Mouse (Mus musculus): Measurements from ENCODE around the gene Myo1g. TPM values are rescaled to one million over a fixed set of nuclear protein-coding genes. Genes with fewer than 3 reads are reported as not detected.

Gene Myo1g
- polyA plus RNA-seq, 1 experiment from 2014 or later = 0.85 TPM

GRCm38 (mm10) chr11:6523662-6524088 is 2.9 kb upstream of the Myo1g start:
- WGBS = 62% methylated on average over 1 of the region's 1 CpGs
- Histone ChIP-seq H3K27ac (replicated peaks) (no peak overlapping the region), H3K27me3 (ENCODE audit: control insufficient read depth, insufficient read depth, low read length) (no peaks in the 10 kb centered on the region), H3K9ac (ENCODE audit: low read length) (no peak overlapping the region), H3K4me3 (ENCODE audit: low read depth, low read length) (no peak overlapping the region), H3K4me1 (replicated peaks; ENCODE audit: control insufficient read depth, insufficient read depth) (no peaks in the 10 kb centered on the region), H3K4me2 (replicated peaks; ENCODE audit: low read depth) (no peak overlapping the region), H3K9me3 (ENCODE audit: control insufficient read depth, low read length) (no peaks in the 10 kb centered on the region), H3K36me3 (ENCODE audit: control insufficient read depth, insufficient read depth, low read length) (peaks cover 13% of the 10 kb centered on the region)
- DNase-seq (ENCODE audit: low spot score) = no peak
- no peak for ATAC-seq (ENCODE audit: low FRiP score, low TSS enrichment)
- TF ChIP-seq EP300 (optimal IDR thresholded peaks at IDR 0.05) = no peak
- TF ChIP-seq CTCF (IDR thresholded peaks at IDR 0.05; ENCODE audit: low read depth) = peak; percentile 55

- 70% methylated on average over 9 of the region's 9 CpGs for WGBS
These were observed 2.2 kb upstream of the Myo1g start for GRCm38 (mm10) chr11:6522782-6523525.

GRCm38 (mm10) chr11:6519491-6520033 is 1.2 kb downstream of the Myo1g start:
- Histone ChIP-seq H3K4me2 (replicated peaks; ENCODE audit: low read depth) (no peak overlapping the region), H3K4me1 (replicated peaks; ENCODE audit: control insufficient read depth, insufficient read depth) (no peaks in the 10 kb centered on the region), H3K9ac (ENCODE audit: low read length) (no peak overlapping the region), H3K4me3 (ENCODE audit: low read depth, low read length) (no peak overlapping the region), H3K27me3 (ENCODE audit: control insufficient read depth, insufficient read depth, low read length) (no peaks in the 10 kb centered on the region), H3K27ac (replicated peaks) (no peak overlapping the region), H3K36me3 (ENCODE audit: control insufficient read depth, insufficient read depth, low read length) (peaks cover under 1% of the 10 kb centered on the region; the same call in 1 of the 2 replicates), H3K9me3 (ENCODE audit: control insufficient read depth, low read length) (no peaks in the 10 kb centered on the region)
- no peak for ATAC-seq (ENCODE audit: low FRiP score, low TSS enrichment)
- no peak for DNase-seq (ENCODE audit: low spot score)
- no peak for TF ChIP-seq CTCF (IDR thresholded peaks at IDR 0.05; ENCODE audit: low read depth)
- TF ChIP-seq EP300 (optimal IDR thresholded peaks at IDR 0.05) = no peak
- 53% methylated on average over 11 of the region's 11 CpGs for WGBS

More at GRCm38 (mm10) chr11:6522782-6523525, 2.2 kb upstream of the Myo1g start:
- Histone ChIP-seq H3K27ac (replicated peaks) (no peak overlapping the region), H3K9me3 (ENCODE audit: control insufficient read depth, low read length) (no peaks in the 10 kb centered on the region), H3K4me1 (replicated peaks; ENCODE audit: control insufficient read depth, insufficient read depth) (no peaks in the 10 kb centered on the region), H3K27me3 (ENCODE audit: control insufficient read depth, insufficient read depth, low read length) (no peaks in the 10 kb centered on the region), H3K9ac (ENCODE audit: low read length) (no peak overlapping the region), H3K4me2 (replicated peaks; ENCODE audit: low read depth) (no peak overlapping the region), H3K36me3 (ENCODE audit: control insufficient read depth, insufficient read depth, low read length) (peaks cover 13% of the 10 kb centered on the region), H3K4me3 (ENCODE audit: low read depth, low read length) (no peak overlapping the region)
- TF ChIP-seq EP300 (optimal IDR thresholded peaks at IDR 0.05) (no peak), CTCF (IDR thresholded peaks at IDR 0.05; ENCODE audit: low read depth) (no peak)
- no peak for DNase-seq (ENCODE audit: low spot score)
- ATAC-seq (ENCODE audit: low FRiP score, low TSS enrichment) = no peak

GRCm38 (mm10) chr11:6514837-6515236 is 5.9 kb downstream of the Myo1g start:
- DNase-seq (ENCODE audit: low spot score) (no peak), ATAC-seq (ENCODE audit: low FRiP score, low TSS enrichment) (no peak)
- no peak overlapping the region for H3K27ac ChIP-seq (replicated peaks)
- TF ChIP-seq CTCF (IDR thresholded peaks at IDR 0.05; ENCODE audit: low read depth) (no peak), EP300 (optimal IDR thresholded peaks at IDR 0.05) (no peak)
- 48% methylated on average over 7 of the region's 7 CpGs for WGBS
- no peak overlapping the region for H3K4me3 ChIP-seq (ENCODE audit: low read depth, low read length)
- H3K36me3 ChIP-seq (ENCODE audit: control insufficient read depth, insufficient read depth, low read length) = no peaks in the 10 kb centered on the region
- no peaks in the 10 kb centered on the region for H3K9me3 ChIP-seq (ENCODE audit: control insufficient read depth, low read length)
- H3K27me3 ChIP-seq (ENCODE audit: control insufficient read depth, insufficient read depth, low read length) = no peaks in the 10 kb centered on the region
- no peaks in the 10 kb centered on the region for H3K4me1 ChIP-seq (replicated peaks; ENCODE audit: control insufficient read depth, insufficient read depth)
- no peak overlapping the region for H3K4me2 ChIP-seq (replicated peaks; ENCODE audit: low read depth)
- no peak overlapping the region for H3K9ac ChIP-seq (ENCODE audit: low read length)

- ATAC-seq (ENCODE audit: low FRiP score, low TSS enrichment) = no peak
- no peak overlapping the region for H3K4me3 ChIP-seq (ENCODE audit: low read depth, low read length)
- H3K27me3 ChIP-seq (ENCODE audit: control insufficient read depth, insufficient read depth, low read length) = no peaks in the 10 kb centered on the region
- 29% methylated on average over 1 of the region's 1 CpGs for WGBS
- H3K4me2 ChIP-seq (replicated peaks; ENCODE audit: low read depth) = no peak overlapping the region
- no peaks in the 10 kb centered on the region for H3K36me3 ChIP-seq (ENCODE audit: control insufficient read depth, insufficient read depth, low read length)
- TF ChIP-seq CTCF (IDR thresholded peaks at IDR 0.05; ENCODE audit: low read depth) (no peak), EP300 (optimal IDR thresholded peaks at IDR 0.05) (no peak)
- no peaks in the 10 kb centered on the region for H3K4me1 ChIP-seq (replicated peaks; ENCODE audit: control insufficient read depth, insufficient read depth)
- no peak overlapping the region for H3K9ac ChIP-seq (ENCODE audit: low read length)
- no peak for DNase-seq (ENCODE audit: low spot score)
- no peak overlapping the region for H3K27ac ChIP-seq (replicated peaks)
- H3K9me3 ChIP-seq (ENCODE audit: control insufficient read depth, low read length) = no peaks in the 10 kb centered on the region
These were observed 12.4 kb downstream of the Myo1g start for GRCm38 (mm10) chr11:6508269-6508876.

GRCm38 (mm10) chr11:6506516-6506915 is 14.2 kb downstream of the Myo1g start:
- Histone ChIP-seq H3K4me1 (replicated peaks; ENCODE audit: control insufficient read depth, insufficient read depth) (no peaks in the 10 kb centered on the region), H3K9ac (ENCODE audit: low read length) (no peak overlapping the region), H3K27me3 (ENCODE audit: control insufficient read depth, insufficient read depth, low read length) (no peaks in the 10 kb centered on the region), H3K4me2 (replicated peaks; ENCODE audit: low read depth) (no peak overlapping the region), H3K4me3 (ENCODE audit: low read depth, low read length) (no peak overlapping the region), H3K9me3 (ENCODE audit: control insufficient read depth, low read length) (no peaks in the 10 kb centered on the region), H3K27ac (replicated peaks) (no peak overlapping the region), H3K36me3 (ENCODE audit: control insufficient read depth, insufficient read depth, low read length) (no peaks in the 10 kb centered on the region)
- DNase-seq (ENCODE audit: low spot score) (no peak), ATAC-seq (ENCODE audit: low FRiP score, low TSS enrichment) (0 out of 2 replicates have a peak, but pooled peaks have one; percentile 35)
- no peak for TF ChIP-seq CTCF (IDR thresholded peaks at IDR 0.05; ENCODE audit: low read depth)
- no peak for TF ChIP-seq EP300 (optimal IDR thresholded peaks at IDR 0.05)
- WGBS = 58% methylated on average over 9 of the region's 9 CpGs

Measured in stomach, postnatal 0 days (tissue).